Mouse (Mus musculus) spleen, postnatal 0 days (tissue): ENCODE results near the gene Blcap. TPM values are rescaled to one million over a fixed set of nuclear protein-coding genes. Genes with fewer than 3 reads are reported as not detected.

Experiments
- polyA plus RNA-seq: library from polyadenylated mRNA; unstranded; fragments of >200 nt; fragmentation: Nextera tagmentation; extraction: Ambion mirVana; gene quantifications from 2 replicates; pipeline ENCODE4 v1.2.1, GENCODE M21; 2015

Gene Blcap
- 17.3 and 23.2 TPM in 2 replicates for polyA plus RNA-seq

GRCm38 (mm10) chr2:157571224-157571832 lies at the start of gene Blcap:
TSS of gene Blcap (minus strand) at chr2:157571274.

GRCm38 (mm10) chr2:157559858-157560257 lies 11.2 kb downstream of the Blcap start, which contains the start of gene Nnat:
TSS of gene Nnat (plus strand) at chr2:157560078.

Other genes with a start within 250 kb of the Blcap start
- 0.57 and 0.72 TPM in 2 replicates for gene Ghrh, start 223.8 kb downstream of the Blcap start, polyA plus RNA-seq
- gene Manbal, start 203.7 kb downstream of the Blcap start, polyA plus RNA-seq, result 36.0 and 39.4 TPM in 2 replicates
- gene Src, start 152.8 kb downstream of the Blcap start, polyA plus RNA-seq, result 2.9 and 3.8 TPM in 2 replicates
- gene Nnat, start 11.2 kb downstream of the Blcap start, polyA plus RNA-seq, result 168 and 213 TPM in 2 replicates
- gene Ctnnbl1, start 166.1 kb upstream of the Blcap start, polyA plus RNA-seq, result 24.7 and 28.2 TPM in 2 replicates